Mouse (Mus musculus) hindbrain, embryonic 10.5 days (tissue): ENCODE results near the gene Rcn2. TPM values are rescaled to one million over a fixed set of nuclear protein-coding genes. Genes with fewer than 3 reads are reported as not detected.

Experiments
- DNase-seq: peaks from one replicate; pipeline ENCODE4 v3.0.0-alpha.2; 2017; ENCODE audit warnings: low spot score
- H3K27ac ChIP-seq: fragments of 300-500 bp; sonication (generic); 2 replicates; pipeline ENCODE4 v1.5.1; 2016; ENCODE audit warnings: mild to moderate bottlenecking, moderate library complexity
- H3K27me3 ChIP-seq: fragments of 300-500 bp; sonication (generic); 2 replicates; pipeline ENCODE4 v1.6.1; 2016; ENCODE audit warnings: mild to moderate bottlenecking; ENCODE audit not compliant: poor library complexity, insufficient read depth, severe bottlenecking
- H3K36me3 ChIP-seq: fragments of 300-500 bp; sonication (generic); 2 replicates; pipeline ENCODE4 v1.6.1; 2016; ENCODE audit warnings: mild to moderate bottlenecking, moderate library complexity
- H3K4me1 ChIP-seq: fragments of 300-500 bp; sonication (generic); replicated peaks from 2 replicates; pipeline ENCODE4 v1.6.1; 2016; ENCODE audit warnings: mild to moderate bottlenecking
- H3K4me3 ChIP-seq: fragments of 300-500 bp; sonication (generic); 2 replicates; pipeline ENCODE4 v1.5.1; 2016; ENCODE audit warnings: mild to moderate bottlenecking, moderate library complexity
- H3K9me3 ChIP-seq: fragments of 300-500 bp; sonication (generic); 2 replicates; pipeline ENCODE4 v1.6.1; 2016; ENCODE audit warnings: mild to moderate bottlenecking, moderate library complexity
- WGBS: fragments of 180-500 bp; shearing (Covaris S2); methylation state at CpG from one replicate; pipeline ENCODE4 v1.1.7; 2016; 5-methylcytosine and 5-hydroxymethylcytosine counted together
- polyA plus RNA-seq: library from polyadenylated mRNA; unstranded; fragments of >200 nt; fragmentation: Nextera tagmentation; extraction: Ambion mirVana; gene quantifications from 2 replicates; pipeline ENCODE4 v1.2.1, GENCODE M21; 2016

Gene Rcn2
- polyA plus RNA-seq, 1 experiment from 2014 or later: 320 TPM

DNA sequence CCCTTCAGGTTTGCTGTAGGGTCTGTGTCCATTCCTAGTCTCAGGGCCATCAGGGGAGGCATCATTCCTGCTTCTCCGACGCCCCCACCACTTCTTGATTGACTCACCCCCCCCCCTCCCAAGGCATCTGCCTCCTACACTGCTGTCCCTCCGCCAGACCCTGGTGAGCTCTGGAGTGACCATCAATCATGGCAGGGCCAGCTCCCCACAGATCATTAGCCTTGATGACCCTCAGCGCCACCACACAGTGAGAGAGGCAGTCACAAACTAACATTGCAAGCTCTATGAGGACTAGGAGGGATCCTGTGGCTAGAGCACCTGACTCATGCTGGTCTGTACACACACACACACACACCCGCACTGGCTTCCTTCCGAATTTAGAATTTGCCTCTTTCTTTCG, 63.3 kb downstream of the Rcn2 start:
- Histone ChIP-seq H3K27me3 (no peaks in the 10 kb centered on the region; the same call in 1 of the 2 replicates), H3K36me3 (no peaks in the 10 kb centered on the region), H3K27ac (no peak overlapping the region), H3K9me3 (no peaks in the 10 kb centered on the region), H3K4me3 (no peak overlapping the region), H3K4me1 (0 out of 2 replicates have a peak, but pooled peaks cover 16% of the 10 kb centered on the region)
- DNase-seq: no peak
- WGBS: 67% methylated on average over 7 of the region's 7 CpGs

DNA sequence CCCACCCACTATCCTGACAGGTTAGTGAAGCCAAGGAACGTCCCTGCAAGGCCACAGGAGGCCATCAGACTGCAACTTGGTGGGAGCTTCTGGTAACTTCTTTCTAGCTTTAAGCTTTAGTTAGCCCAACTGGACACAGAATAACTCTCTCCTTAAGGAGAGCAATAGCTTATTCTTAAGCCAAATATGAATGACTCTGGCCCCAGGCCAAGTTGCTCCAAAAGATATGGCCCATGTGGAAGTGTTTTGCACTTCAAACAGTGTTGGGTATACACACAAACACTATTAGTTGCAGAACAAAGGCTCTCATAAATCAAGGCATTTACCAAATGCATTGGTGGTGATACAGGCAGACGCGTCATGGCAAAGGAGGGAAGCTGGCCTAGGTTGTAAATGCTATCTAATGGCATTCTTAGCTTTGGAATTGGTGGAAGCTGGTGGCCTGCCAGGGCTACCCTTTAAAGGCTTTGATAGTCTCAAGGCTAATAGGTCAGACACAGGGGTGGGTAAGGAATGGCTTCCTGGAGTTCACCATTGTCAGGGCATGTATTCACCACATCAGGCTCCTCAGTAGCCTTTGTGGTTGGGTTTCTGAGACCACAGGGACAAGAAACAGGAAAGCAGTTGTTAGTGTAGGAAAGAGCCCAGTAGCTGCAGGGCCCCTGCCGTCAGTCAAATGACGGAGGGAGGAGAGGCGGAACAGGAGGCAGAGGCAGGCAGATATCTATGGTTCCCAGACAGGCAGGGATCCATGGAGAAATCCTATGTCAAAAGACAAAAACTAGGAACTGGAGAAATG, 64.8 kb downstream of the Rcn2 start:
- no peak for DNase-seq
- H3K9me3 ChIP-seq: no peaks in the 10 kb centered on the region
- 0 out of 2 replicates have a peak, but pooled peaks cover 16% of the 10 kb centered on the region for H3K4me1 ChIP-seq
- no peaks in the 10 kb centered on the region; the same call in 1 of the 2 replicates for H3K27me3 ChIP-seq
- H3K36me3 ChIP-seq: no peaks in the 10 kb centered on the region
- 62% methylated on average over 6 of the region's 6 CpGs for WGBS
- H3K4me3 ChIP-seq: no peak overlapping the region
- H3K27ac ChIP-seq: no peak overlapping the region

DNA sequence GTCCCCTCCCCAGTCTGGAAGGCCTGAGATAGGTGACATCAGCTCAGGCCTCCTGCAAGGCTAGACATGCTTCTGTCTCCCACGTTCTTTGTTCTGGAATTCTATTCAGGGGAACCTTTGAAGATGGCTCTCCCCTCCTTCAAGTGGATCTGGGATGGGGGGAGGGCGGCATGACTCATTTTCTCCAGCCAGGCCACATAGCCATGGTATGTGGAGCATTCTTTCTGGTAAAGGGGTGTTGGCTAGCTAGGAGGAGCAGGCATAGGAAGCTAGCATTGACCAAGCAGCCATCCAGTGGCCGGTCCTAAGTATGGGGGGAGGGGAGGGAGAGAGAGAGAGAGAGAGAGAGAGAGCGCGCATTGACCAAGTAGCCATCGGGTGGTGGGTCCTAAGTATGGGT, 65.9 kb downstream of the Rcn2 start:
- DNase-seq: no peak
- Histone ChIP-seq H3K27ac (no peak overlapping the region), H3K4me3 (no peak overlapping the region), H3K9me3 (no peaks in the 10 kb centered on the region), H3K36me3 (no peaks in the 10 kb centered on the region), H3K4me1 (0 out of 2 replicates have a peak, but pooled peaks cover 16% of the 10 kb centered on the region), H3K27me3 (no peaks in the 10 kb centered on the region; the same call in 1 of the 2 replicates)
- WGBS: 74% methylated on average over 6 of the region's 6 CpGs

DNA sequence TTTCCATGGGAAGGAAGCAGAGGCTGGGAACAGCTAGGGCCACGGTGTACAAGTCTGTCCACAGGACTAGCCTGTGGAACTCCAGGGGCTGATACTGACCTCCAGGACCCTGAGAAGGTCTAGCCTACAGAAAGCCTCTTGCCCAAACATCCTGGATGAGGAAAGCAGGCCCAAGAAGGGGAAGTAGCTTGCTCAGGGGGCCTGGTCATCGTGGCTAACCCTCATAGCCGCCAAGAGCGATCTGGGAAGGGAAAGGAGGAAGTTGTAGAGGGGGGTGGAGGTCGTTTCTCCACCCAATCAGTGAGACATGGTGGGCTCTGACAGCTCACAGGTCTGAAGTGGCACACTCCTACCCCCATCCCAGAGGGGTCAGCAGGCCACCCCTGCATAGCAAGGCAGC, 66.5 kb downstream of the Rcn2 start:
- H3K9me3 ChIP-seq: no peaks in the 10 kb centered on the region
- no peak overlapping the region for H3K4me3 ChIP-seq
- 84% methylated on average over 5 of the region's 5 CpGs for WGBS
- no peak for DNase-seq
- no peak overlapping the region for H3K27ac ChIP-seq
- 0 out of 2 replicates have a peak, but pooled peaks cover 16% of the 10 kb centered on the region for H3K4me1 ChIP-seq
- H3K27me3 ChIP-seq: no peaks in the 10 kb centered on the region; the same call in 1 of the 2 replicates
- H3K36me3 ChIP-seq: no peaks in the 10 kb centered on the region

Other genes starting within 250 kb of the Rcn2 start
- 7.2 and 7.9 TPM in 2 replicates for gene Scaper, start 103.7 kb upstream of the Rcn2 start, polyA plus RNA-seq
- gene 4930563M21Rik, start 31.3 kb upstream of the Rcn2 start, polyA plus RNA-seq: not detected in 2 replicates
- gene Pstpip1, start 48.1 kb downstream of the Rcn2 start, polyA plus RNA-seq: 0.78 and 0.82 TPM in 2 replicates
- gene Tspan3, start 123.6 kb downstream of the Rcn2 start, polyA plus RNA-seq: 546 and 562 TPM in 2 replicates